Mouse (Mus musculus) right cerebral cortex, postnatal 14 days (tissue): ENCODE measurements at regions not wholly inside any gene's neighbourhood (a gene's known extent, or its start where the extent isn't known, plus 50 kb on each side); places are given as distances from the start of the nearest gene placed in this dataset.

Experiments
- DNase-seq: peaks from one replicate; pipeline ENCODE4 v3.0.0; 2022

- DNase-seq = no peak
Observed at GRCm38 (mm10) chr3:48911758-48912157, 845.4 kb downstream of the Pcdh18 start.

GRCm38 (mm10) chr3:48890403-48890802 lies 866.7 kb downstream of the Pcdh18 start:
- DNase-seq = no peak

GRCm38 (mm10) chr3:48887885-48888284 lies 869.2 kb downstream of the Pcdh18 start:
- DNase-seq = no peak

GRCm38 (mm10) chr3:48869527-48869926 lies 887.6 kb downstream of the Pcdh18 start:
- DNase-seq = no peak

- peak; percentile 87 for DNase-seq
Observed at GRCm38 (mm10) chr3:48846049-48846653, 911.0 kb downstream of the Pcdh18 start.

DNA sequence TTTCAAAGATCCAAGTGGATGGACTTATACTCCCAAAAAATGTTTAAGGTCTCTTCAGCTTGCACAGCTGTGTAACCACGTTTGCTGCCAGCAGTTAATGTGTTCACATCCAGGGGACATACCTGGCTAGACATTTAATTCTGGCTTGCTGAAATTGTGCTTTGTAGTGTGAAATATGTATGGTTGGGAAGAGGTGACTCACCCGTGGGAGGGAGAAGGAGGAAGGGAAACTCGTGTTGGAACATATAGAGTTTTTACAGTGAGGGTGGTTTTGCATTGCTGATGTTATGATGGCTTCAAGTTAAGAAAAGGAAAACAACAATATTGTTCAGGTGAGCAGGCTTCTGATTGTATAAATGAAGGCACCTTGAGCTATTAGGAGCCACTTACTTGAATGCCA lies 916.4 kb downstream of the Pcdh18 start:
- no peak for DNase-seq

GRCm38 (mm10) chr3:48823360-48823759 lies 933.8 kb downstream of the Pcdh18 start:
- DNase-seq = no peak

DNA sequence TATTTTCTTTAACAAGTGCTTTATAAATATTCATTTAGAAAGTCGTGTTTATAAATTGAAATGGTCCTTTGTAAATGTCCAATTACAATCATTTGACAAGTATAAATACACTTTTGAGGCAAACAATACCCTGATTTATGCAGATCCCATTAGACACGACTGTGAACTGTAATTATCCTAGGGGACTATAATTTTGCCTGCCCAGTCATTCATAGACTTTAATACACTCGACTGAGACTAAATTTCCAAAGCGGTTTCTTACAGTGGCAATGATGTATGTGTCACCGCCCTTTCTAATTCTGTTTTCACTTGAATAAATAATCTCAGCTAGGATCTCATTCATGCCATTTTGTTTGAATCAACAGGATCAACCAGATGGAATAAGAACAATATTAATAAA lies 952.7 kb downstream of the Pcdh18 start:
- no peak for DNase-seq

GRCm38 (mm10) chr3:48771709-48772108 lies 985.4 kb downstream of the Pcdh18 start:
- no peak for DNase-seq
